Mouse (Mus musculus): ENCODE measurements around the gene Spef1. TPM values are rescaled to one million over a fixed set of nuclear protein-coding genes. Genes with fewer than 3 reads are reported as not detected.
A peak's percentile ranks its signal among the peaks of the same experiment; 100 is the strongest.

The Spef1 gene
- total and polyA plus RNA-seq, 3 experiments: 0.34 to 1.2 (median 1.0) TPM

DNA sequence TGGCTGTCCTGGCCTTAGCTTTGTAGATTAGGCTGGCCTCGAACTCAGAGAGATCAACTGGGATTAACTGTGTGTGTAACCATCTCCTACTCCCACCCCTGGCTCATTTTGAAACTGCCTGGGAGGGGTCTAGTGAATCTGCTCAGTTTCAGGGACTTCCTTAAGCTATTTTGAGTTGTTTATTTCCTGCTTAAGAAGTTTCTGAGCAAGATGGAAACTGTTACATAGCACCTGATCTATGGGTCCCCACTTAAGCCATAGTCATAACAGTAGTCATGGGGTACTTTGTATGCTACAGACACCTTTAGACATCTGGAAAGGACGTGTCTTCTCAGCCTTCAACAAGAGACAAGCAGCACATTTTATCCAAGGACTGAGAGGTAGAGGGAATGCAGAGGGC is 13.6 kb upstream of the Spef1 start:
- peaks cover 20% of the 10 kb centered on the region for H3K9me3 ChIP-seq (replicated peaks; ENCODE audit: low read length)
- H3K4me3 ChIP-seq (replicated peaks in 1 of 3; ENCODE audit: low read depth in 2 of 3, low read length in 2 of 3, poor library complexity in 1 of 3): no peak overlapping the region
- H3K4me2 ChIP-seq (ENCODE audit: insufficient read depth, low read depth, poor library complexity, severe bottlenecking): no peak overlapping the region
- TF ChIP-seq IRF4 (IDR thresholded peaks at IDR 0.05; ENCODE audit: low read depth, low read length) (peak; percentile 87), MAZ (IDR thresholded peaks at IDR 0.05; ENCODE audit: low read depth, low read length) (no peak), TCF12 (IDR thresholded peaks at IDR 0.05; ENCODE audit: low read depth, low read length) (peak; percentile 71), SMC3 (IDR thresholded peaks at IDR 0.05; ENCODE audit: low read depth, low read length) (no peak), GABPA (IDR thresholded peaks at IDR 0.05; ENCODE audit: insufficient replicate concordance, low read depth, low read length) (no peak), JUN (IDR thresholded peaks at IDR 0.05; ENCODE audit: insufficient read depth, low read depth, low read length) (peak; percentile 73), CTCF (conservative IDR thresholded peaks at IDR 0.05 in 1 of 2, IDR thresholded peaks at IDR 0.05 in 1 of 2; ENCODE audit: low read depth in 2 of 2, low read length in 2 of 2) (no peak), MEF2A (IDR thresholded peaks at IDR 0.05; ENCODE audit: borderline replicate concordance, low read depth, low read length) (peak; percentile 87), JUND (conservative IDR thresholded peaks at IDR 0.05; ENCODE audit: low read depth, low read length) (peak; percentile 90), ZKSCAN1 (IDR thresholded peaks at IDR 0.05; ENCODE audit: borderline replicate concordance, low read depth, low read length) (no peak), TBP (conservative IDR thresholded peaks at IDR 0.05; ENCODE audit: low read depth, low read length) (no peak), KAT2A (IDR thresholded peaks at IDR 0.05; ENCODE audit: insufficient replicate concordance, low read length) (no peak), RCOR1 (conservative IDR thresholded peaks at IDR 0.05; ENCODE audit: low read depth, low read length) (0 out of 2 replicates have a peak, but pooled peaks have one; percentile 62), CHD1 (IDR thresholded peaks at IDR 0.05; ENCODE audit: low read depth, low read length) (no peak), SIN3A (IDR thresholded peaks at IDR 0.05; ENCODE audit: low read length) (peak; percentile 39; the same call in 1 of the 2 replicates), EP300 (IDR thresholded peaks at IDR 0.05; ENCODE audit: low read length) (peak; percentile 87), UBTF (IDR thresholded peaks at IDR 0.05; ENCODE audit: low read depth, low read length) (no peak), MAX (IDR thresholded peaks at IDR 0.05; ENCODE audit: low read length) (no peak), MYC (IDR thresholded peaks at IDR 0.05; ENCODE audit: low read depth, low read length) (0 out of 2 replicates have a peak, but pooled peaks have one; percentile 47), POLR2AphosphoS2 (IDR thresholded peaks at IDR 0.05; ENCODE audit: low read depth, low read length) (no peak), HCFC1 (IDR thresholded peaks at IDR 0.05; ENCODE audit: low read depth, low read length) (no peak), ZMIZ1 (IDR thresholded peaks at IDR 0.05; ENCODE audit: low read depth, low read length) (no peak), BHLHE40 (IDR thresholded peaks at IDR 0.05; ENCODE audit: low read depth, low read length) (peak; percentile 51; the same call in 1 of the 2 replicates), CHD2 (IDR thresholded peaks at IDR 0.05; ENCODE audit: low read length) (0 out of 2 replicates have a peak, but pooled peaks have one; percentile 17), RAD21 (IDR thresholded peaks at IDR 0.05; ENCODE audit: low read depth, low read length) (no peak), ETS1 (conservative IDR thresholded peaks at IDR 0.05; ENCODE audit: low read depth, low read length) (peak; percentile 56; the same call in 1 of the 2 replicates), NRF1 (IDR thresholded peaks at IDR 0.05; ENCODE audit: low read depth, low read length) (no peak)
- H3K79me2 ChIP-seq (replicated peaks; ENCODE audit: control insufficient read depth, extremely low read depth, insufficient read depth, poor library complexity, severe bottlenecking): no peaks in the 10 kb centered on the region
- DNase-seq (ENCODE audit: extremely low read depth): peak; percentile 55
- peaks cover 6 to 49% of the 10 kb centered on the region in 2 experiments for H3K36me3 ChIP-seq (replicated peaks in 1 of 2; ENCODE audit: control insufficient read depth in 1 of 2, insufficient read depth in 1 of 2, low read length in 1 of 2)
- H3K4me1 ChIP-seq (ENCODE audit: control insufficient read depth in 1 of 2, insufficient read depth in 2 of 2): peaks cover 12 to 25% of the 10 kb centered on the region in 2 experiments
- dilution Hi-C loops (cut with MboI; ENCODE audit: extremely low pct_ligation_motif_present, extremely low pct_unique_long_range_greater_than_20kb, low sequenced_read_pairs): no loop called here
- H3K27ac ChIP-seq (ENCODE audit: insufficient read depth, low read depth): no peak overlapping the region
- in situ Hi-C loops (cut with MboI; ENCODE audit: low pct_ligation_motif_present, low pct_unique_long_range_greater_than_20kb, low sequenced_read_pairs): no loop called here
- H3K27me3 ChIP-seq (replicated peaks): no peaks in the 10 kb centered on the region
- H3K9ac ChIP-seq (ENCODE audit: insufficient read depth, low read depth): no peak overlapping the region
